In the genomic region with DNA sequence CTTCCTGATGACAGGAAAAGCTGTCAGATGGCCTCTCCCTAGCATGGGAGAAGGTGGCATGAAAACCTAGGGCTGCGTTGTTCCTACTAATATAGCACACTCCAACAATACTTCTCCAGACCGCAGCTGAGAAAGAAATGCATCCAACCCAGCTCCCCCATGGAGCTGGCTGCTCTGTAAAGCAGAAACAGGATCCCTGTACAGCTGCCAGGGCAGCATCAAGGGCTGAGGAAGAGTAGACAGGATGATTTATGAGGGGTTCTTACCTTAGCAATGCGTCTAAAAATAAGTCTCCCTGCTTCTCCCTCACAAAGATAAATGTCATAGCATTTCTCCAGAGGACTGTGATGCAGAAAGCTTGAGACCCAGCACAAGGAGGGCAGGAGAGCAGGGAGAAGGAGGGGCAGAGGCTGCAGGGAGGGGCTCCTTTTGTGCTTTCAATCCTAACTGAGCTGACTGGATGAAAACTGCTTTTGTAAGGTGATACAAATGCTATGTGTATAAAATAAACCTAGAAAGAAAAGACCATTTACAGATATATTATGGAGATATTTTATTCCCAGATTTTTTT, we compare ENCODE assay signal across 8 mouse cellular contexts.
A peak's percentile ranks its signal among the peaks of the same experiment; 100 is the strongest.
DNase-seq lines count a peak whose midpoint lies in the region; ATAC-seq and TF ChIP-seq lines count a peak whose summit lies in the region.

No protein-coding gene starts in this region.

- H3K27ac ChIP-seq in kidney, embryonic 15.5 days, result no peak overlapping the region
- peak overlapping the region; percentile 83 for H3K27ac ChIP-seq in hindbrain, embryonic 13.5 days
- H3K27ac ChIP-seq in left cerebral cortex, adult 2 months, result no peak overlapping the region

- intact Hi-C loops in left cerebral cortex, adult 2 months (cut with DNase I), result no loop called here

- peak; percentile 95 for ATAC-seq in kidney, embryonic 15.5 days (replicated peaks; ENCODE audit: low FRiP score)
- peak; percentile 80 for ATAC-seq in hindbrain, embryonic 13.5 days (ENCODE audit: low FRiP score)

- WGBS in kidney, embryonic 15.5 days, result 10% methylated on average over 3 of the region's 3 CpGs
- 9% methylated on average over 3 of the region's 3 CpGs for WGBS in hindbrain, embryonic 13.5 days

- H3K4me3 ChIP-seq in kidney, embryonic 15.5 days (replicated peaks), result no peak overlapping the region
- H3K4me3 ChIP-seq in hindbrain, embryonic 13.5 days, result no peak overlapping the region
- no peak overlapping the region for H3K4me3 ChIP-seq in left cerebral cortex, adult 2 months

- H3K4me2 ChIP-seq in kidney, embryonic 15.5 days, result no peak overlapping the region
- peak overlapping the region; percentile 13; the same call in 1 of the 2 replicates for H3K4me2 ChIP-seq in hindbrain, embryonic 13.5 days

- H3K9me3 ChIP-seq in kidney, embryonic 15.5 days (replicated peaks), result no peaks in the 10 kb centered on the region
- H3K9me3 ChIP-seq in hindbrain, embryonic 13.5 days, result no peaks in the 10 kb centered on the region

- H3K4me1 ChIP-seq in kidney, embryonic 15.5 days, result peaks cover 6% of the 10 kb centered on the region
- H3K4me1 ChIP-seq in hindbrain, embryonic 13.5 days (replicated peaks), result peaks cover 22% of the 10 kb centered on the region

- TF ChIP-seq CTCF in left cerebral cortex, adult 2 months (IDR thresholded peaks at IDR 0.05), result no peak

- H3K9ac ChIP-seq in kidney, embryonic 15.5 days, result no peak overlapping the region
- H3K9ac ChIP-seq in hindbrain, embryonic 13.5 days, result peak overlapping the region; percentile 31; the same call in 1 of the 2 replicates

- no peak for DNase-seq in kidney, adult 8-10 months
- peak; percentile 54 to 69 for DNase-seq in cerebellum, postnatal 25 days
- DNase-seq in neural tube, embryonic 10.5 days (ENCODE audit: extremely low spot score, low spot score), result peak; percentile 34
- DNase-seq in thymus, adult 18-20 months, result no peak
- DNase-seq in layer of hippocampus, postnatal 14 days (ENCODE audit: low spot score in 2 of 2), result no peak
- DNase-seq in left cerebral cortex, adult 2 months (ENCODE audit: extremely low spot score in 1 of 2, low spot score in 2 of 2), result no peak

- H3K36me3 ChIP-seq in kidney, embryonic 15.5 days, result no peaks in the 10 kb centered on the region
- H3K36me3 ChIP-seq in hindbrain, embryonic 13.5 days, result peaks cover 7% of the 10 kb centered on the region

- no peaks in the 10 kb centered on the region for H3K27me3 ChIP-seq in kidney, embryonic 15.5 days
- H3K27me3 ChIP-seq in hindbrain, embryonic 13.5 days, result no peaks in the 10 kb centered on the region

Comparison
In these comparisons a context has a peak if more than half of its experiments do, and no peak if none do; other contexts are left out.
1. DNase-seq: peak in cerebellum, postnatal 25 days (2 of 2) and neural tube, embryonic 10.5 days (single experiment); none in kidney, adult 8-10 months (0 of 2), thymus, adult 18-20 months (0 of 2), layer of hippocampus, postnatal 14 days (0 of 2) and left cerebral cortex, adult 2 months (0 of 2).